Mouse (Mus musculus) midbrain, embryonic 13.5 days (tissue): ENCODE measurements around the gene 1700017N19Rik. TPM values are rescaled to one million over a fixed set of nuclear protein-coding genes. Genes with fewer than 3 reads are reported as not detected.
"Not testable (repeated sequence)": the region's sequence is repeated elsewhere in the genome, so short reads cannot be mapped to it uniquely, and the experiment has no call there.

ENCODE experiments used
- ATAC-seq: fragments of 200-750 bp; cut with Nextera tagmentation; 2 replicates; pipeline ENCODE4 v1.8.0; 2017; ENCODE audit warnings: mild to moderate bottlenecking, moderate TSS enrichment, moderate library complexity
- H3K27ac ChIP-seq: fragments of 300-500 bp; sonication (generic); 2 replicates; pipeline ENCODE4 v1.5.1; 2015; ENCODE audit warnings: inconsistent platforms, mild to moderate bottlenecking, moderate library complexity
- H3K27me3 ChIP-seq: fragments of 300-500 bp; sonication (generic); 2 replicates; pipeline ENCODE4 v1.6.1; 2015; ENCODE audit warnings: mild to moderate bottlenecking, inconsistent platforms
- H3K36me3 ChIP-seq: fragments of 300-500 bp; sonication (generic); 2 replicates; pipeline ENCODE4 v1.6.1; 2015; ENCODE audit warnings: mild to moderate bottlenecking, inconsistent platforms
- H3K4me1 ChIP-seq: fragments of 300-500 bp; sonication (generic); replicated peaks from 2 replicates; pipeline ENCODE4 v1.6.1; 2015; ENCODE audit warnings: inconsistent platforms
- H3K4me2 ChIP-seq: fragments of 300-500 bp; sonication (generic); replicated peaks from 2 replicates; pipeline ENCODE4 v1.6.1; 2015; ENCODE audit warnings: moderate library complexity, mild to moderate bottlenecking, inconsistent platforms
- H3K4me3 ChIP-seq: fragments of 300-500 bp; sonication (generic); replicated peaks from 2 replicates; pipeline ENCODE4 v1.5.1; 2015; ENCODE audit warnings: mild to moderate bottlenecking, inconsistent platforms
- H3K9ac ChIP-seq: fragments of 300-500 bp; sonication (generic); replicated peaks from 2 replicates; pipeline ENCODE4 v1.6.1; 2015; ENCODE audit warnings: mild to moderate bottlenecking, inconsistent platforms
- H3K9me3 ChIP-seq: fragments of 300-500 bp; sonication (generic); 2 replicates; pipeline ENCODE4 v1.6.1; 2016; ENCODE audit warnings: mild to moderate bottlenecking, inconsistent platforms
- whole genome bisulfite sequencing: fragments of 180-500 bp; shearing (Covaris S2); methylation state at CpG from one replicate; pipeline ENCODE4 v1.1.7; 2015; 5-methylcytosine and 5-hydroxymethylcytosine counted together
- polyA plus RNA-seq: library from polyadenylated mRNA; unstranded; fragments of >200 nt; fragmentation: Nextera tagmentation; extraction: Ambion mirVana; gene quantifications from 2 replicates; pipeline ENCODE4 v1.2.1, GENCODE M21; 2015

The 1700017N19Rik gene
- 0.13 TPM in 1 of 2 replicates, not detected in the other for polyA plus RNA-seq

GRCm38 (mm10) chr10:100590323-100590722 is at the start of gene 1700017N19Rik, which contains the start of gene 4930430F08Rik:
TSS of gene 1700017N19Rik (plus strand) at chr10:100590484.
TSS of gene 4930430F08Rik (minus strand) at chr10:100590423.
- no peak for ATAC-seq
- Histone ChIP-seq H3K27me3 (no peaks in the 10 kb centered on the region), H3K4me1 (peaks cover 7% of the 10 kb centered on the region), H3K9me3 (no peaks in the 10 kb centered on the region), H3K4me3 (peak within 1 kb of the TSS; percentile 81), H3K4me2 (peak within 1 kb of the TSS; percentile 56), H3K9ac (no peak within 1 kb of the TSS), H3K27ac (no peak within 1 kb of the TSS), H3K36me3 (no peaks in the 10 kb centered on the region)
- 93% methylated on average over 1 of the region's 1 CpGs for WGBS

GRCm38 (mm10) chr10:100556566-100557175 is 33.6 kb upstream of the 1700017N19Rik start:
- no peak for ATAC-seq
- Histone ChIP-seq H3K9ac (no peak overlapping the region), H3K36me3 (peaks cover 16% of the 10 kb centered on the region), H3K9me3 (no peaks in the 10 kb centered on the region), H3K4me3 (no peak overlapping the region), H3K4me1 (no peaks in the 10 kb centered on the region), H3K27me3 (no peaks in the 10 kb centered on the region), H3K4me2 (no peak overlapping the region), H3K27ac (no peak overlapping the region)
- 76% methylated on average over 3 of the region's 3 CpGs for WGBS

- not testable (repeated sequence) for H3K4me3 ChIP-seq, ATAC-seq, H3K9me3 ChIP-seq, H3K4me1 ChIP-seq, H3K27me3 ChIP-seq, H3K4me2 ChIP-seq, H3K27ac ChIP-seq, H3K9ac ChIP-seq
- H3K36me3 ChIP-seq, result peaks cover 23% of the 10 kb centered on the region
- WGBS, result 94% methylated on average over 3 of the region's 3 CpGs
Observed at GRCm38 (mm10) chr10:100560194-100560883, 29.9 kb upstream of the 1700017N19Rik start.

GRCm38 (mm10) chr10:100564112-100564511 is 26.2 kb upstream of the 1700017N19Rik start:
- H3K27ac ChIP-seq, result no peak overlapping the region
- no peaks in the 10 kb centered on the region for H3K27me3 ChIP-seq
- ATAC-seq, result no peak
- H3K36me3 ChIP-seq, result peaks cover 33% of the 10 kb centered on the region
- no peak overlapping the region for H3K4me2 ChIP-seq
- WGBS, result 94% methylated on average over 3 of the region's 3 CpGs
- H3K9ac ChIP-seq, result no peak overlapping the region
- no peak overlapping the region for H3K4me3 ChIP-seq
- no peaks in the 10 kb centered on the region for H3K9me3 ChIP-seq
- H3K4me1 ChIP-seq, result no peaks in the 10 kb centered on the region

GRCm38 (mm10) chr10:100571707-100572106 is 18.6 kb upstream of the 1700017N19Rik start:
- peaks cover 41% of the 10 kb centered on the region for H3K36me3 ChIP-seq

GRCm38 (mm10) chr10:100574505-100575149 is 15.7 kb upstream of the 1700017N19Rik start:
- peaks cover 39% of the 10 kb centered on the region for H3K36me3 ChIP-seq
- H3K27me3 ChIP-seq, result no peaks in the 10 kb centered on the region
- no peak overlapping the region for H3K4me3 ChIP-seq
- H3K9me3 ChIP-seq, result no peaks in the 10 kb centered on the region
- ATAC-seq, result no peak
- no peaks in the 10 kb centered on the region for H3K4me1 ChIP-seq
- H3K27ac ChIP-seq, result no peak overlapping the region
- H3K4me2 ChIP-seq, result no peak overlapping the region
- 93% methylated on average over 7 of the region's 7 CpGs for WGBS
- no peak overlapping the region for H3K9ac ChIP-seq

More at GRCm38 (mm10) chr10:100571707-100572106, 18.6 kb upstream of the 1700017N19Rik start:
- Histone ChIP-seq H3K27ac (no peak overlapping the region), H3K4me3 (no peak overlapping the region), H3K4me2 (no peak overlapping the region), H3K9ac (no peak overlapping the region), H3K9me3 (no peaks in the 10 kb centered on the region), H3K27me3 (no peaks in the 10 kb centered on the region), H3K4me1 (no peaks in the 10 kb centered on the region)
- 93% methylated on average over 3 of the region's 3 CpGs for WGBS
- ATAC-seq, result no peak

GRCm38 (mm10) chr10:100575294-100575693 is 15.0 kb upstream of the 1700017N19Rik start:
- Histone ChIP-seq H3K4me3 (no peak overlapping the region), H3K27me3 (no peaks in the 10 kb centered on the region), H3K27ac (no peak overlapping the region), H3K4me1 (no peaks in the 10 kb centered on the region), H3K4me2 (no peak overlapping the region), H3K9ac (no peak overlapping the region), H3K9me3 (no peaks in the 10 kb centered on the region), H3K36me3 (peaks cover 39% of the 10 kb centered on the region)
- 94% methylated on average over 7 of the region's 7 CpGs for WGBS
- no peak for ATAC-seq

GRCm38 (mm10) chr10:100584178-100584577 is 6.1 kb upstream of the 1700017N19Rik start:
- H3K27me3 ChIP-seq, result no peaks in the 10 kb centered on the region
- no peak overlapping the region for H3K4me2 ChIP-seq
- H3K4me1 ChIP-seq, result peaks cover 7% of the 10 kb centered on the region
- H3K36me3 ChIP-seq, result peaks cover 10% of the 10 kb centered on the region
- H3K9me3 ChIP-seq, result no peaks in the 10 kb centered on the region
- 88% methylated on average over 3 of the region's 3 CpGs for WGBS
- no peak overlapping the region for H3K9ac ChIP-seq
- H3K4me3 ChIP-seq, result no peak overlapping the region
- no peak overlapping the region for H3K27ac ChIP-seq
- no peak for ATAC-seq

GRCm38 (mm10) chr10:100588524-100588923 is 1.8 kb upstream of the 1700017N19Rik start:
- Histone ChIP-seq H3K27ac (peak overlapping the region; percentile 76), H3K36me3 (peaks cover 10% of the 10 kb centered on the region), H3K9me3 (no peaks in the 10 kb centered on the region), H3K9ac (peak overlapping the region; percentile 81), H3K4me3 (peak overlapping the region; percentile 81), H3K4me2 (peak overlapping the region; percentile 56), H3K27me3 (no peaks in the 10 kb centered on the region), H3K4me1 (peaks cover 7% of the 10 kb centered on the region)
- WGBS, result 48% methylated on average over 7 of the region's 7 CpGs
- peak; percentile 56; the same call in 1 of the 2 replicates for ATAC-seq

GRCm38 (mm10) chr10:100588932-100589388 is 1.3 kb upstream of the 1700017N19Rik start:
- peak overlapping the region; percentile 56 for H3K4me2 ChIP-seq
- H3K27me3 ChIP-seq, result no peaks in the 10 kb centered on the region
- peaks cover 9% of the 10 kb centered on the region for H3K36me3 ChIP-seq
- H3K27ac ChIP-seq, result peak overlapping the region; percentile 76
- WGBS, result under 1% methylated on average over 31 of the region's 31 CpGs
- H3K4me3 ChIP-seq, result peak overlapping the region; percentile 81
- ATAC-seq, result peak; percentile 99
- no peaks in the 10 kb centered on the region for H3K9me3 ChIP-seq
- H3K4me1 ChIP-seq, result peaks cover 7% of the 10 kb centered on the region
- peak overlapping the region; percentile 81 for H3K9ac ChIP-seq

- WGBS, result 87% methylated on average over 3 of the region's 3 CpGs
- Histone ChIP-seq H3K4me3 (no peak overlapping the region), H3K36me3 (no peaks in the 10 kb centered on the region), H3K4me2 (no peak overlapping the region), H3K4me1 (no peaks in the 10 kb centered on the region), H3K27ac (no peak overlapping the region), H3K9ac (no peak overlapping the region), H3K27me3 (no peaks in the 10 kb centered on the region), H3K9me3 (no peaks in the 10 kb centered on the region)
- ATAC-seq, result no peak
Observed at GRCm38 (mm10) chr10:100598339-100598738, 8.1 kb downstream of the 1700017N19Rik start.

- no peaks in the 10 kb centered on the region for H3K27me3 ChIP-seq
- H3K4me1 ChIP-seq, result no peaks in the 10 kb centered on the region
- peak; percentile 80 for ATAC-seq
- no peak overlapping the region for H3K9ac ChIP-seq
- no peak overlapping the region for H3K4me2 ChIP-seq
- H3K36me3 ChIP-seq, result no peaks in the 10 kb centered on the region
- 69% methylated on average over 9 of the region's 9 CpGs for WGBS
- H3K9me3 ChIP-seq, result no peaks in the 10 kb centered on the region
- no peak overlapping the region for H3K4me3 ChIP-seq
- peak overlapping the region; percentile 25; the same call in 1 of the 2 replicates for H3K27ac ChIP-seq
Observed at GRCm38 (mm10) chr10:100603511-100603910, 13.2 kb downstream of the 1700017N19Rik start.
